Mouse (Mus musculus) midbrain, embryonic 15.5 days (tissue): ENCODE results near the gene Ankmy1. TPM values are rescaled to one million over a fixed set of nuclear protein-coding genes. Genes with fewer than 3 reads are reported as not detected.

ENCODE experiments used
- ATAC-seq: fragments of 200-750 bp; cut with Nextera tagmentation; replicated peaks from 2 replicates; pipeline ENCODE4 v1.8.0; 2017; ENCODE audit warnings: moderate TSS enrichment
- H3K27ac ChIP-seq: fragments of 300-500 bp; sonication (generic); 2 replicates; pipeline ENCODE4 v1.5.1; 2015; ENCODE audit warnings: mild to moderate bottlenecking, inconsistent platforms
- H3K27me3 ChIP-seq: fragments of 300-500 bp; sonication (generic); replicated peaks from 2 replicates; pipeline ENCODE4 v1.6.1; 2015; ENCODE audit warnings: inconsistent platforms
- H3K36me3 ChIP-seq: fragments of 300-500 bp; sonication (generic); replicated peaks from 2 replicates; pipeline ENCODE4 v1.6.1; 2015; ENCODE audit warnings: inconsistent platforms
- H3K4me1 ChIP-seq: fragments of 300-500 bp; sonication (generic); 2 replicates; pipeline ENCODE4 v1.6.1; 2015; ENCODE audit warnings: inconsistent platforms
- H3K4me2 ChIP-seq: fragments of 300-500 bp; sonication (generic); 2 replicates; pipeline ENCODE4 v1.6.1; 2015; ENCODE audit warnings: inconsistent platforms, mild to moderate bottlenecking, moderate library complexity
- H3K4me3 ChIP-seq: fragments of 300-500 bp; sonication (generic); 2 replicates; pipeline ENCODE4 v1.5.1; 2015; ENCODE audit warnings: mild to moderate bottlenecking, inconsistent platforms
- H3K9ac ChIP-seq: fragments of 300-500 bp; sonication (generic); 2 replicates; pipeline ENCODE4 v1.6.1; 2015; ENCODE audit warnings: mild to moderate bottlenecking, inconsistent platforms
- H3K9me3 ChIP-seq: fragments of 300-500 bp; sonication (generic); 2 replicates; pipeline ENCODE4 v1.6.1; 2016; ENCODE audit warnings: inconsistent platforms
- whole genome bisulfite sequencing: fragments of 180-500 bp; shearing (Covaris S2); methylation state at CpG from one replicate; pipeline ENCODE4 v1.1.7; 2015; ENCODE audit warnings: mixed read lengths; 5-methylcytosine and 5-hydroxymethylcytosine counted together
- polyA plus RNA-seq: library from polyadenylated mRNA; unstranded; fragments of >200 nt; fragmentation: Nextera tagmentation; extraction: Ambion mirVana; gene quantifications from 2 replicates; pipeline ENCODE4 v1.2.1, GENCODE M21; 2015

Gene Ankmy1
- polyA plus RNA-seq, 1 experiment from 2014 or later = 0.88 TPM

DNA sequence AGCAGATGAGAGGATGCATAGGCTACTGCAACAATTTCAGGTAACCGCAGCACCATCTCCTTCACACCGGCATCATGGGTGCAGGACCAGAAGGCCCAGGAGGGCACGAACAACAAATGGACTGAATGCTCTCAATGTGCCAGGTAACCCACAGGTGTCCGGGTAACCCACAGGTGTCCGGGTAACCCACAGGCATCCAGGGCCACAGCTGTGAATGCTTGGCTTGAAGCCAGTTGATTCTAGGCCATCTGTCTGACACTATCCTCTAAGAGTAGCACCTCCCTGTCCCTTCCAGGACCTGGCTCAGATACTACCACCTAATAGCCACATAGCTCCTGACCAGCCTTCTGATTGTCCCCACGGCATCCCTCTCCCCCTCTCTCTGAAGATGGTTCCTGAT, 20.7 kb downstream of the Ankmy1 start:
- no peaks in the 10 kb centered on the region for H3K4me1 ChIP-seq
- no peak overlapping the region for H3K4me2 ChIP-seq
- H3K36me3 ChIP-seq = no peaks in the 10 kb centered on the region
- no peak overlapping the region for H3K9ac ChIP-seq
- no peaks in the 10 kb centered on the region for H3K9me3 ChIP-seq
- WGBS = 87% methylated on average over 6 of the region's 6 CpGs
- H3K27ac ChIP-seq = no peak overlapping the region
- H3K27me3 ChIP-seq = no peaks in the 10 kb centered on the region
- no peak overlapping the region for H3K4me3 ChIP-seq
- no peak for ATAC-seq

DNA sequence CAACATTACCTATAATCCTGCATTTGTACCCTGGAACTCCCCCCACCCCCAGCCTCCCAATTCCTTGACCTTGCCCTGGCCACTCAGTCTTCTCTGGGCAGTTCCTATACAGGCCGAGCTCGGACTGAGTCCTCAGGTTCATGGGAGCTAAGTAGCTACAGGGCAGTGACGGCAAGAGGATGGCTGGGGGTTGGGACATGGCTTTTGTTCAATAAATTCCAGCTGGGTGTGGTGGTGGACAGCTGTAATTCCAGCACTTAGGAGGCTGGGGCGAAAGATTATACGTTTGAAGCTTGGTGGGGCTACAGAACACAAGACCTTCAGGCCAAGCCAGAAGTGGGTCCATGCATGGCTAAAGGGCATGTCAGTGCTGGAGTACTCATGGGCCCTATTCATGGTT, 22.6 kb downstream of the Ankmy1 start:
- ATAC-seq = no peak
- Histone ChIP-seq H3K27me3 (no peaks in the 10 kb centered on the region), H3K4me2 (no peak overlapping the region), H3K4me1 (no peaks in the 10 kb centered on the region), H3K9ac (no peak overlapping the region), H3K4me3 (no peak overlapping the region), H3K27ac (no peak overlapping the region), H3K36me3 (no peaks in the 10 kb centered on the region), H3K9me3 (no peaks in the 10 kb centered on the region)
- 78% methylated on average over 5 of the region's 5 CpGs for WGBS

DNA sequence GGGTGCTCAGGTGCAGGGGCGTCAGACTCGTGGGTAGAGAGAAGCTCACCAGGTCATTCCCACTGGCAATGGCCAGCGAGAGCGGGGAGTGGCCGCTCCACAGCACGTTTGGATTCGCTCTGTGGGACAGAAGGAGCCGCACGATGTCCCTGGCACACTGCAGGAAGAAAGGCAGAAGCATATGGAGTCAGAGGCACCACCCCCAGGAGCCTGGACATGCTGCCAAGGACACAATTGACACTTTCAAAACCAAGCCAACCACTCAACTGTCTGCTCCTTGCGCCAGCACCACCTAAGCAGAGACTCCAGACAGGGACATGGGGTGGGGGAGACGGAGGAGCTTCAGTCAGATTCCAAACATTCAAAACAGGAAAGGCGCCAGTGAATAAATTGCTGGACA, 23.4 kb downstream of the Ankmy1 start:
- Histone ChIP-seq H3K9me3 (no peaks in the 10 kb centered on the region), H3K27ac (no peak overlapping the region), H3K27me3 (no peaks in the 10 kb centered on the region), H3K36me3 (no peaks in the 10 kb centered on the region), H3K4me2 (no peak overlapping the region), H3K4me1 (no peaks in the 10 kb centered on the region), H3K4me3 (no peak overlapping the region), H3K9ac (no peak overlapping the region)
- ATAC-seq = no peak
- WGBS = 85% methylated on average over 12 of the region's 12 CpGs

DNA sequence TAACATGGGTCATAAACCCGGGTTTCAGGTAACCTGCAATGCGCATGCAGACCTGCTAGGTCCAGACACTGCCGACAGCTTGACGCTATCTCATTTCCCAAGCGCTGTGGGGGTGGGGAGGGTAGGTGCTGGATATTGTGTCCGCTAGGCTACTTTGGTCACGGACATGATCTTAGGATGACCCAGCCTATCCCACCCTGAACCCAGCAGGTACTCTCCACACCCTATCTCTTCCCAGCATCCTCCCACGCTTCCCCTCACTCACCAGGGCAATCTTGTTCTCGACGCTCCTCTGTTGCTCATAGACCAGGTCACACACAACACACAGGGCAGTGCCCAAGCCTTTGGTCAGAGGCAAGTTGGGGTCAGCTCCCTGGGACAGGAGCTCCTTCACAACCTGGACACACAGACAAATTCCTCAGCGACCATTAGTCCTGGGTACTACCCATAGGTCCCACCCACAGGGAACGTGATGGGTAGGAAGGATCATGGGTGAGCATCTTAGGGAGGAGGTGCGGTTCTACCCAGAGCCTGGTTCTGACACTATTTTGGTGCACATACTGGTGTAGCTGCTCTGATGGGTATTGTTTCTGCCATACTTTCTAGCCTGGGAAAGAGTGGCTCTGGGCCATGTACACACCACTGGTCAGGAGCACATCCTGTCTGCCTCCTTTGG, 24.5 kb downstream of the Ankmy1 start:
- 88% methylated on average over 13 of the region's 13 CpGs for WGBS
- H3K27me3 ChIP-seq = no peaks in the 10 kb centered on the region
- ATAC-seq = no peak
- H3K27ac ChIP-seq = no peak overlapping the region
- H3K36me3 ChIP-seq = no peaks in the 10 kb centered on the region
- no peak overlapping the region for H3K4me2 ChIP-seq
- no peak overlapping the region for H3K9ac ChIP-seq
- no peaks in the 10 kb centered on the region for H3K4me1 ChIP-seq
- no peak overlapping the region for H3K4me3 ChIP-seq
- H3K9me3 ChIP-seq = no peaks in the 10 kb centered on the region

DNA sequence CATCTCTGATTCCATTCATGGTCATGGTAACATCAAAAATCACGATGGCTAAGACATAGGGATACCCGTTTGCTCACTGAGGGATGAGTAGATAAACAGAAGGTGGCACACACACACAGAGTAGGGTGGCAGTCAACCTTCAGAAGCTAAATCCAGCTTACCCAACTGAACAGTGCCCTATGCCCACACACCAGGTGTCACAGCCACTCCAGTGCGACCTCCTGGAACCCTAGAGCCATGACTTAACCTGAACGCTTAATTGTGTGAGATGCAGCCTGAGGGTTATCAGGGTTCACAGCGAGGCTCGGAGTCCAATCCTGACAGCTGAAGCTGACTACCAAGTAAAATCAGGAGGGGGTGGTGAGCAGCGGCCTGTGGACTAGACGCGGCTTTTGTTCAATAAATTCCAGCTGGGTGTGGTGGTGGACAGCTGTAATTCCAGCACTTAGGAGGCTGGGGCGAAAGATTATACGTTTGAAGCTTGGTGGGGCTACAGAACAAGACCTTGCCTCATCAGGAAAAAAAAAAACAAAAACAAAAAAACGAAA, 25.2 kb downstream of the Ankmy1 start:
- Histone ChIP-seq H3K9ac (no peak overlapping the region), H3K36me3 (no peaks in the 10 kb centered on the region), H3K4me3 (no peak overlapping the region), H3K27ac (no peak overlapping the region), H3K4me1 (no peaks in the 10 kb centered on the region), H3K9me3 (no peaks in the 10 kb centered on the region), H3K4me2 (no peak overlapping the region), H3K27me3 (no peaks in the 10 kb centered on the region)
- no peak for ATAC-seq
- 64% methylated on average over 12 of the region's 12 CpGs for WGBS

DNA sequence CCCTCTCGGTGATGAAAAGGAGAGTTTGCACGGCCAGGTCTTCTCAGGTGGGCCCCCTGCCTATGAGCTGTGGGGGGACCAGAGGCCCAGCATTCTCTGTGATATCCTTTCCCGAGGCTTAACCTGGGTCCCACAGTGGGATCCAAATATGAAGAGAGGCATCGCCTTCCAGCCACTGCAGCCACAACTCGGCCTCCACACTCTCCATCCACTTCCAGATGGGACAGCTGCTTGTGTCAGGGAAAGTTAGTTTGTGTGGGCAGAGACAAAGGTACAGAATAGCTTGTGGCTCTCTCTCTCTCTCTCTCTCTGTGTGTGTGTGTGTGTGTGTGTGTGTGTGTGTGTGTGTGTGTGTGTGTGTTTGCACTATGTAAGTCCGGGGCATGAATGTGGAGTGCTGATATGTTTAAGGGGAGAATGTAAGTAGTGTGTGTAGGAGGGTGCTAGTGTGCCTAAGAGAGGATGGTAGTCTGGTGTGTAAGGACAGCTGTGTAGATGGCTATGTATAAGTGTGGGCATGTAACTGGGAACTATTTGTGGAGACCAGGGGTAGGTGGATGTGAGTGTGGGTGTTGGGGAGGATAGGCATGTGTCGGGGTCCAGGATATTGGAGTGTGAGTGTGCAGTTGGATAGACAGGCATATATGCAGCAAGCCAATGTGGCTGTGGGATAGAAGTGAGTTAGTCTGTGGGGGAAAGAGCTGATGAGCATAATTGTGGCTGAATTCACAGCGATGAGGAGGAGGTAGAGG, 27.2 kb downstream of the Ankmy1 start:
- 79% methylated on average over 8 of the region's 8 CpGs for WGBS
- Histone ChIP-seq H3K4me3 (no peak overlapping the region), H3K9me3 (no peaks in the 10 kb centered on the region), H3K4me2 (no peak overlapping the region), H3K4me1 (no peaks in the 10 kb centered on the region), H3K27ac (no peak overlapping the region), H3K36me3 (no peaks in the 10 kb centered on the region), H3K9ac (no peak overlapping the region), H3K27me3 (no peaks in the 10 kb centered on the region)
- ATAC-seq = no peak

DNA sequence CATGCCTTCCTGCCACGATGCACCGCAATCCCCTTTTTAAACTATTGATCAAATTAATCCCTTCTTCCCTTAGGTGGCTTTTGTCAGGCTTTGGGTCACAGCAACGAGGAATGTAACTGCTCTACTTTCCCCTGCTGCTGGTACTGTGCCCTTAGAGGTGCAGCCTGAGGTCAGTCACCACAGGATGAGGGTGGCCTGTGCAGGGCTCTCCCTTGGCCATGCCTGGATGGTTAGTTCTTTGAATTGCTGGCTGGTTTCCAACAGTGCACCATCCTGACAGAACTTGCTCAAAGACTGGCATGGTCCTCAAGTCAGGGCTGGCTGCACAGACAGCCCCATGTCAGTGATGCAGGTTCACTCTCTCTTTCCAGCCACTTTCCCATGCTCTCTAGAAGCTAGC, 28.7 kb downstream of the Ankmy1 start:
- WGBS = 46% methylated on average over 3 of the region's 3 CpGs
- H3K4me2 ChIP-seq = no peak overlapping the region

DNA sequence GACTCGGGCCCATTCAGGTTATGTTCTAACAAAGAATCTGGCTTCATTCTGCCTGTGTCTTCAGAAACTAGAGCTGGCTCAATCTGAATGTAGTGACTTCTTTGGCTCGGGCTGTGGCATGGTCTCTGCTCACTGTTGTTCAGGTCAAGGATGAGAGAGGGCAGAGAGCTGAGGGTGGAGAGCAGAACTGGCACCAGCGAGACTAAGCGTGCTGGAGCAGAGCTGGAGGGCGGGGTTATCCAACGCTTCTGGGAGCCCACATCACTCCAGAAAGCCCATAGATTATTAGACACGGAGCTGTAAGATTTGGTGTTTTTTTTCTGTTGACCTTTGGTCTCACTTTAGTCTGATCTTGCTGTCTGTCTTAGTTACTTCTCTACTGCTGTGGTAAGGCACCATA, 30.0 kb downstream of the Ankmy1 start:
- H3K4me1 ChIP-seq = no peaks in the 10 kb centered on the region
- ATAC-seq = no peak
- H3K27me3 ChIP-seq = no peaks in the 10 kb centered on the region
- no peaks in the 10 kb centered on the region for H3K36me3 ChIP-seq
- no peak overlapping the region for H3K4me2 ChIP-seq
- no peaks in the 10 kb centered on the region for H3K9me3 ChIP-seq
- no peak overlapping the region for H3K27ac ChIP-seq
- no peak overlapping the region for H3K9ac ChIP-seq
- WGBS = 86% methylated on average over 7 of the region's 7 CpGs
- no peak overlapping the region for H3K4me3 ChIP-seq

More for the DNA sequence above, 28.7 kb downstream of the Ankmy1 start:
- H3K4me3 ChIP-seq = no peak overlapping the region
- no peaks in the 10 kb centered on the region for H3K27me3 ChIP-seq
- H3K4me1 ChIP-seq = no peaks in the 10 kb centered on the region
- ATAC-seq = no peak
- no peak overlapping the region for H3K9ac ChIP-seq
- H3K9me3 ChIP-seq = no peaks in the 10 kb centered on the region
- H3K36me3 ChIP-seq = no peaks in the 10 kb centered on the region
- H3K27ac ChIP-seq = no peak overlapping the region

DNA sequence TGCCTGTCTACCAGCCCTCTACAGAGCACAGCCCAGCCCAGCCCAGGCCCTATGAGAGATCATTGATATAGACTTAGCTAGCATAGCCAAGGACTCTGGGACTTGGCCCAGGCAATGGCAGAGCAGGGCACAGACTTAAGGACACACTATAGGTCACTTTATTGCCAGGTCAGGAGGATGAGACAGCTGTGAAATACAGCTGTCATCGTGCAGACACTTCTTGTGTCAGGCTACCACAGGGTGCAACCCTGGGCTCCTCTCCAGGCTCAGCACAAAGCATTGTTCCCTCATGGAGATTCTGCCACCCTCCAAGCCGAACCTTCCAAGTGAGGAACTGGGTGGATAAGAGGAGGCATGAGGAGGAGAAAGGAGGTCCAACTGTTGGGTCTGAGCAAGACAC, 32.7 kb downstream of the Ankmy1 start:
- H3K27ac ChIP-seq = no peak overlapping the region
- no peaks in the 10 kb centered on the region for H3K9me3 ChIP-seq
- no peak overlapping the region for H3K4me2 ChIP-seq
- WGBS = 74% methylated on average over 2 of the region's 2 CpGs
- H3K4me1 ChIP-seq = 0 out of 2 replicates have a peak, but pooled peaks cover 7% of the 10 kb centered on the region
- no peak overlapping the region for H3K9ac ChIP-seq
- no peaks in the 10 kb centered on the region for H3K36me3 ChIP-seq
- H3K4me3 ChIP-seq = no peak overlapping the region
- no peaks in the 10 kb centered on the region for H3K27me3 ChIP-seq
- no peak for ATAC-seq

DNA sequence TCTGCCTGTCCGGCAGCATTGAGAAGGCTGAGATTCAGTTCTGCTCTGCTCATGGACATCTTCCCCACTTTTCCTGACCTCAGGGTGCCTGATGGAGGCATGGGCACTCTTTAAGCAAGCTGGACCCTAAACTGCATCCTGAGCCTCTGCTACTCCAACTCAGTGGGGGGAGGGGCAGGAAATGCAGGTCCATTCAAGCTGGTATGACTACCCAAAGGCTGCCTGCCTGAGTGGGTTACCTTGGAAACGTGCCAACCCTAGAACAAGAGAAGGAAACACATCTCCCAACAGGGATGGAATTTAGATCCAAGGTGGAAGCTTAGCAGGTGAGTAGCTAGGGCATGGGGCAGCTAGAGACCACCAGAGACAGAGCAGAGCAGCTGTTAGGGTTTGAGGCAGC, 36.5 kb downstream of the Ankmy1 start:
- Histone ChIP-seq H3K9me3 (no peaks in the 10 kb centered on the region), H3K9ac (no peak overlapping the region), H3K4me1 (0 out of 2 replicates have a peak, but pooled peaks cover 7% of the 10 kb centered on the region), H3K4me3 (no peak overlapping the region), H3K4me2 (no peak overlapping the region), H3K27ac (no peak overlapping the region), H3K27me3 (no peaks in the 10 kb centered on the region), H3K36me3 (no peaks in the 10 kb centered on the region)
- no peak for ATAC-seq
- WGBS = 60% methylated on average over 2 of the region's 2 CpGs

DNA sequence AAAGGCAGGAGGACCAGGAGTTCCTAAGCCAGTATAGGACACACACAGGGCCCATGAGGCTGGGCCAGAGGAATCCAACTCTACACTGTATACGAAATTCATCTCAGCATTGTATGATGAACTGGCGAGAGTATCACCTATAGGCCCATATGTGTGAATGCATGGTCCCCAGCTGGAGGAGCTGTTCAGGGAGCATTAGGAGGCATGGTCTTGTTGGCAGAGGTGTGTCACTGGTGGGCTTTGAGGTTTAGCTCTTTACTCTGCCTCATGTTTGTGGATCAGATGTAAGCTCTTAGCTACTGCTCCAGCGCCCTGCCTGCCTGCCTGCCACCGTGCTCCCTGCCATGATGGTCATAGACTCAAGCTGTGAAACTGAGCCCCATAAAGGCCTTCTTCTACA, 39.4 kb downstream of the Ankmy1 start:
- Histone ChIP-seq H3K27me3 (no peaks in the 10 kb centered on the region), H3K4me2 (no peak overlapping the region), H3K4me3 (no peak overlapping the region), H3K9me3 (no peaks in the 10 kb centered on the region), H3K36me3 (peaks cover 7% of the 10 kb centered on the region; the same call in 1 of the 2 replicates), H3K4me1 (0 out of 2 replicates have a peak, but pooled peaks cover 7% of the 10 kb centered on the region), H3K27ac (no peak overlapping the region), H3K9ac (no peak overlapping the region)
- no peak for ATAC-seq
- WGBS = 88% methylated on average over 4 of the region's 4 CpGs

DNA sequence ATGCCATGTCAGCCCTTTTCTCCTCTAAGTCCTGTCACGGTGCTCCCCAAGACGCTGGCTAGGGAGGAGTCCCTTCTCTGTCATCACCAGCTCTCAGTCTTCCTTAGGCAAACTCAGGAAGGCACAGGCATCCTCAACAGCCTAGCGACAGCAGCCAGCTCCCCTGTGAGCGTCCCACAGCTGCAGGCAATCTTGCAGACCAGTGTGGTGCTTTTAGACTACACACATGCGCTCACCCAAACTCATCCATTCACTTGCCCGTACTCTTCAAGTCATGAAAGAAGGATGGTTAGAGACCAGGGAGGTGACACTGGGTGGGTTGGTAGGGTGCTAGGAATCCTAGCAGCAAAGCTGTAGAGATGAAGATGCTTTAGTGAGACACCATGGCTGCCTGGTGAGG, 41.2 kb downstream of the Ankmy1 start:
- no peak overlapping the region for H3K9ac ChIP-seq
- peak; percentile 10; the same call in 1 of the 2 replicates for ATAC-seq
- H3K27me3 ChIP-seq = no peaks in the 10 kb centered on the region
- peaks cover 20% of the 10 kb centered on the region for H3K36me3 ChIP-seq
- H3K4me3 ChIP-seq = no peak overlapping the region
- H3K4me2 ChIP-seq = no peak overlapping the region
- H3K4me1 ChIP-seq = 0 out of 2 replicates have a peak, but pooled peaks cover 7% of the 10 kb centered on the region
- no peaks in the 10 kb centered on the region for H3K9me3 ChIP-seq
- H3K27ac ChIP-seq = peak overlapping the region; percentile 26; the same call in 1 of the 2 replicates
- WGBS = 79% methylated on average over 6 of the region's 6 CpGs
